Mouse (Mus musculus) neural tube, embryonic 11.5 days (tissue): ENCODE measurements around the gene Tmigd3. TPM values are rescaled to one million over a fixed set of nuclear protein-coding genes. Genes with fewer than 3 reads are reported as not detected.

Experiments used
- ATAC-seq: fragments of 200-750 bp; cut with Nextera tagmentation; 2 replicates; pipeline ENCODE4 v1.8.0; 2017; ENCODE audit warnings: moderate number of reproducible peaks, mild to moderate bottlenecking, moderate TSS enrichment, moderate library complexity; ENCODE audit not compliant: insufficient read depth, low FRiP score, low TSS enrichment
- DNase-seq: peaks from one replicate; pipeline ENCODE4 v3.0.0-alpha.2; 2015; ENCODE audit warnings: low spot score
- H3K27ac ChIP-seq: fragments of 300-500 bp; sonication (generic); 2 replicates; pipeline ENCODE4 v1.5.1; 2014; ENCODE audit warnings: low read depth, mild to moderate bottlenecking, low read length
- H3K27me3 ChIP-seq: fragments of 300-500 bp; sonication (generic); 2 replicates; pipeline ENCODE4 v1.6.1; 2014; ENCODE audit warnings: mild to moderate bottlenecking, low read length, mixed read lengths; ENCODE audit not compliant: control insufficient read depth, insufficient read depth
- H3K36me3 ChIP-seq: fragments of 300-500 bp; sonication (generic); 2 replicates; pipeline ENCODE4 v1.6.1; 2014; ENCODE audit warnings: mild to moderate bottlenecking, low read length, moderate library complexity, mixed read lengths; ENCODE audit not compliant: control insufficient read depth, insufficient read depth
- H3K4me1 ChIP-seq: fragments of 300-500 bp; sonication (generic); 2 replicates; pipeline ENCODE4 v1.6.1; 2014; ENCODE audit warnings: low read length, mixed read lengths; ENCODE audit not compliant: control insufficient read depth, insufficient read depth
- H3K4me2 ChIP-seq: fragments of 300-500 bp; sonication (generic); 2 replicates; pipeline ENCODE4 v1.6.1; 2014; ENCODE audit warnings: low read depth, mild to moderate bottlenecking, moderate library complexity
- H3K4me3 ChIP-seq: fragments of 300-500 bp; sonication (generic); 2 replicates; pipeline ENCODE4 v1.5.1; 2014; ENCODE audit warnings: low read depth, low read length
- H3K9ac ChIP-seq: fragments of 300-500 bp; sonication (generic); 2 replicates; pipeline ENCODE4 v1.6.1; 2014; ENCODE audit warnings: mild to moderate bottlenecking, low read length
- H3K9me3 ChIP-seq: fragments of 300-500 bp; sonication (generic); 2 replicates; pipeline ENCODE4 v1.6.1; 2016; ENCODE audit warnings: low read length; ENCODE audit not compliant: control insufficient read depth
- WGBS: fragments of 180-500 bp; shearing (Covaris S2); extraction: QIAGEN DNeasy Blood & Tissue Kit; methylation state at CpG from one replicate; pipeline ENCODE4 v1.1.7; 2014; 5-methylcytosine and 5-hydroxymethylcytosine counted together
- polyA plus RNA-seq: library from polyadenylated mRNA; unstranded; fragments of >200 nt; fragmentation: Nextera tagmentation; extraction: Ambion mirVana; gene quantifications from 2 replicates; pipeline ENCODE4 v1.2.1, GENCODE M21; 2014

The Tmigd3 gene
- polyA plus RNA-seq, 1 experiment from 2014 or later: not detected

DNA sequence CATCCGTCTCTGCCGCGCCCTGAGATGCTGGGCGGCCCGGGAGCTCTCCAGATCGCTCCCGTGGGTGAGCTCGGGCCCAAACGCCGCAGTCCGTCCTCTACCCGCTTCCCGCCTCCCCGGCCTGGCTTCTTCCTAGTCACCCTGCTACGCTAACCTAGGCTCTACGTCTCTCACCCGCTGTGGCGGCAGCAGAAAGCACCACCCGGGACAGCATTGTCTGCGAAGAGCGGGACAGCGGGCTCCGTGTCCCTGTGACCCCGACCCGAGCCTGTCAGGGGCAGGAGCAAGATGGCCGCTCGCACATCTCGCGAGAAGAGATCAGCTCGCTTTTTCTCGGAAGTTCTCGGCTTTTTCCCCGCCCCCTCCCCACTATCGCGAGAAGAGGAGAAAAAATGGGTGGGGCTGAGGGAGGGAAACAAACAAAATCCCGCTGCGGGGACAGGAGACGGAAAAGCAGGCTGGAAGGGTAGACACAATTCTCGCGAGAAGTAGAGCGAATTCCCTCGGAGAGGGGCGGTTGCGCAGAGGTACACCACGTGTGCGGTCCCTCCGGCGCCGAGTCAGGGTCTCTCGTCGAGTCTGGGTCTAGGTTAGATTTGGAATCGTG, 88.4 kb downstream of the Tmigd3 start, which contains the start of gene Wdr77:
Gene Wdr77, plus strand, starts transcription at position 396 of the 607 bp plus-strand sequence.
- peak within 1 kb of the TSS; percentile 94 for H3K9ac ChIP-seq
- DNase-seq (peak; percentile 99), ATAC-seq (peak; percentile 97)
- WGBS: under 1% methylated on average over 52 of the region's 52 CpGs
- H3K4me3 ChIP-seq: peak within 1 kb of the TSS; percentile 81
- H3K27ac ChIP-seq: peak within 1 kb of the TSS; percentile 92
- H3K4me1 ChIP-seq: peaks cover 12% of the 10 kb centered on the region; the same call in 1 of the 2 replicates
- H3K9me3 ChIP-seq: no peaks in the 10 kb centered on the region
- H3K36me3 ChIP-seq: peaks cover 4% of the 10 kb centered on the region
- peak within 1 kb of the TSS; percentile 71 for H3K4me2 ChIP-seq
- no peaks in the 10 kb centered on the region for H3K27me3 ChIP-seq

DNA sequence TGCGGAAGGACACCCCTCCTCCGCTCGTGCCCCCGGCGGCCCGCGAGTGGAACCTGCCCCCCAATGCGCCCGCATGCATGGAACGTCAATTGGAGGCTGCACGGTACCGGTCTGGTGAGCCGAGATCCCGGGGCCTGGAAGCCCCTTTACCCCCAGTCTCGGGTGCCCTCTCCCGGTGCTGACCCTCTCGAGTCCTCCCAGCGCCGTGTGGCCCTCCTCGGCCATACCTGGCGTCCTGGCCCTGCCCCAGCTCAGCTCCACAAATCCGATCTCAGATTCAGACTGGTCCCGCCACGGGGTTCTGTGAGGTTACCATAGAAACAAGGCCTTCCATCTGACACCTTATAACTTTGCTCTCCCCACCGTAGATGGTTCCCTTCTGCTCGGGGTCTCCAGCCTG, 88.9 kb downstream of the Tmigd3 start:
- ATAC-seq (peak; percentile 79), DNase-seq (no peak)
- Histone ChIP-seq H3K4me2 (peak overlapping the region; percentile 70), H3K27ac (0 out of 2 replicates have a peak overlapping the region, but pooled peaks have one; percentile 39), H3K27me3 (no peaks in the 10 kb centered on the region), H3K4me1 (peaks cover 12% of the 10 kb centered on the region; the same call in 1 of the 2 replicates), H3K9ac (peak overlapping the region; percentile 80), H3K36me3 (peaks cover 5% of the 10 kb centered on the region), H3K9me3 (no peaks in the 10 kb centered on the region), H3K4me3 (peak overlapping the region; percentile 81)
- under 1% methylated on average over 21 of the region's 26 CpGs for WGBS

DNA sequence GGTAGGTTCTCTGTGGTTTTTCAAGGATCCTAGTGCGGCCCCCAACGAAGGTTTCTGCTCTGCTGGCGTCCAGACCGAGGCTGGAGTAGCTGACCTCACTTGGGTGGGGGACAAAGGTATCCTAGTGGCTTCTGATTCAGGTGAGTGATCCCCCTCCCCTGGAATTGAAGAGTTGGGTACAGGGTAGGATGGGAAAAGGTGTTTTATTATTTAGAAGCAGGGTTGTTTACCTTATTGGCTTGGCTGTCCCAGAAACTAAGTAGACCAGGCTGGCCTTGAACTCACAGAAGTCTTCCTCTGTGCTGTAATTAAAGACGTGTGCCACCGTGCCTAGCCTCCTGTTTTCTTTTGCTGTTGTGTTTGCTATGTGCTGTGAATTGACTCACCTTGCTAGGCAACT, 89.3 kb downstream of the Tmigd3 start, which contains the start of gene Atp5f1:
Gene Atp5f1, minus strand, starts transcription at position 101 of the 400 bp plus-strand sequence.
- peaks cover 8% of the 10 kb centered on the region for H3K36me3 ChIP-seq
- peak within 1 kb of the TSS; percentile 81 for H3K4me3 ChIP-seq
- H3K4me1 ChIP-seq: peaks cover 12% of the 10 kb centered on the region; the same call in 1 of the 2 replicates
- H3K4me2 ChIP-seq: peak within 1 kb of the TSS; percentile 71
- 5% methylated on average over 6 of the region's 6 CpGs for WGBS
- ATAC-seq (no peak), DNase-seq (no peak)
- H3K9ac ChIP-seq: peak within 1 kb of the TSS; percentile 94
- peak within 1 kb of the TSS; percentile 92 for H3K27ac ChIP-seq
- no peaks in the 10 kb centered on the region for H3K9me3 ChIP-seq
- H3K27me3 ChIP-seq: no peaks in the 10 kb centered on the region

DNA sequence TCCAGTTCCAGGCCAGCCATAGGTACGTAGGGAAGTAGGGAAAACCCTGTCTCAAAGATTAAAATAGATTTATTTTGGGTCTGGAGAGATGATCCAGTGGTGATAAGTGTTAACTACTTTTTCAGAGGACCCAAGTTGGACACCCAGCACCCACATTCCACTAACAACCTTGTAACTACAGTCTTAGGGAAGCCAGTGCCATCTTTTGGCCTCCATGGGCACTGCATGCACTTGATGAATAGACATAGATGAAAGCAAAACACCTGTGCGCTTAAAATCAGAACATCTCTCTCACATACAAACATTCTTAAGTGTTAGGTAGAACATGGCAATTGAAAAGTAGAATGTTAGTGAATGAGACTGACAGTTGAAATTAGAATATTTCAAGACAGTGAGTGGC, 90.0 kb downstream of the Tmigd3 start:
- no peak overlapping the region for H3K9ac ChIP-seq
- WGBS: 96% methylated on average over 2 of the region's 2 CpGs
- DNase-seq (no peak), ATAC-seq (no peak)
- peaks cover 9% of the 10 kb centered on the region for H3K36me3 ChIP-seq
- H3K27ac ChIP-seq: no peak overlapping the region
- H3K4me2 ChIP-seq: peak overlapping the region; percentile 70
- no peaks in the 10 kb centered on the region for H3K9me3 ChIP-seq
- H3K27me3 ChIP-seq: no peaks in the 10 kb centered on the region
- peaks cover 12% of the 10 kb centered on the region; the same call in 1 of the 2 replicates for H3K4me1 ChIP-seq
- H3K4me3 ChIP-seq: peak overlapping the region; percentile 81; the same call in 1 of the 2 replicates

DNA sequence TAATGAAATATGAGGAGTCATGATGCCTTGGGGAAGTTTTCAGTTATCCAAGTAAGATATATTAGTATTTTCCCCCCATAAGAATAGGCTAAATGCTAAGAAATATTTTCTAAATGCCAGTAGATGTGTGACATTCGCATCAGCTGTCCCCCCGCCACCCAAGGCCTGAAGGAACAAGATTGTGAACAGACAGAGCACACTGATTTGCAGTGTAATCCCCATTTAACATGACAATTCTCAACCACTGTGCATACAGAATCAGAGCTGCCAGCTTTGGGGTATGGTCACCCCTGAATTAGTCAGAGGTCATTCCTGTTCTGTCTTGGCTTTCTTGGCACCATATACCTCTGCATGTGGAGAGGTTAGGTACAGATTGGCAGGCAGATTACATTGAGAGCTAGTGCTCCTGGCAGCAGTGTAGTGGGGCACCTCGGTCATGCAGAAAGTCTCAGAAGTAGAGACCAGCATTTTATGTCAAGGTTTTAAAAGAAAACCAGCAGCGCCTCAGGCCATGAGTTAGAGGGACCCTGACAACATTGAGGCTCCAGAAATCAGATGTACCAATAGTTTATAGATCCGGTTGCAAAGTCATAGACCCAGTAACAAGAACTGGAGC, 101.2 kb downstream of the Tmigd3 start:
- Histone ChIP-seq H3K27ac (no peak overlapping the region), H3K4me2 (no peak overlapping the region), H3K9me3 (no peaks in the 10 kb centered on the region), H3K36me3 (peaks cover 4% of the 10 kb centered on the region), H3K9ac (no peak overlapping the region), H3K4me3 (no peak overlapping the region), H3K4me1 (no peaks in the 10 kb centered on the region), H3K27me3 (no peaks in the 10 kb centered on the region)
- DNase-seq (no peak), ATAC-seq (no peak)
- 84% methylated on average over 5 of the region's 5 CpGs for WGBS

DNA sequence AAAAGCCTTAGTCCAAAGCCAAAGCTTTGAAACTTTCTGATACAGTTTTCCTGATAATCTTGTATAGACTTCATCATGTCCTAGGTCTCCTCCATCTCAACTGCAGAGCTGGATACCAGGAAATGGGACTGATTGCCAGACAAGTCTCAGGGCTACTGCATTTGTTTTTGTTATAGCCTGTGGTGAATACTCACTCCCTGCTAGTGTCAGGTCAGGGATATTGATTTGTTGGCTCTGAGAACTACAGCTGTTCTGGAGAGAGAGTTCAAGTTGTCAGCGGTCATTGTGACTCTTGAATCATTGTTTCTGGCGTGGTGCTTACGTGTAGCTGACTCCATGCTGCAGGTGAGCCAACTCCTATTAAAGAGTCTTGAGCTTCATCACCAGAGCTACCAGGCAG, 102.7 kb downstream of the Tmigd3 start, which contains the start of gene Ovgp1:
Gene Ovgp1, plus strand, starts transcription at position 301 of the 400 bp plus-strand sequence.
- Histone ChIP-seq H3K27me3 (no peaks in the 10 kb centered on the region), H3K9me3 (no peaks in the 10 kb centered on the region), H3K4me3 (no peak within 1 kb of the TSS), H3K4me1 (no peaks in the 10 kb centered on the region), H3K27ac (no peak within 1 kb of the TSS), H3K9ac (no peak within 1 kb of the TSS), H3K36me3 (no peaks in the 10 kb centered on the region; the same call in 1 of the 2 replicates), H3K4me2 (no peak within 1 kb of the TSS)
- DNase-seq (no peak), ATAC-seq (no peak)
- 80% methylated on average over 3 of the region's 3 CpGs for WGBS

Other genes with a start within 250 kb of the Tmigd3 start
- gene Ddx20, start 183.3 kb upstream of the Tmigd3 start, polyA plus RNA-seq: 43.3 and 45.9 TPM in 2 replicates
- gene Inka2, start 166.3 kb upstream of the Tmigd3 start, polyA plus RNA-seq: 1.0 and 1.8 TPM in 2 replicates
- gene Rap1a, start 69.6 kb upstream of the Tmigd3 start, polyA plus RNA-seq: 68.1 and 75.9 TPM in 2 replicates
- gene Adora3, start within 50 bp of the Tmigd3 start, polyA plus RNA-seq: 0.19 and 0.31 TPM in 2 replicates
- gene I830077J02Rik, start 61.8 kb downstream of the Tmigd3 start, polyA plus RNA-seq: 0.57 and 0.76 TPM in 2 replicates
- 131 and 132 TPM in 2 replicates for gene Wdr77, start 88.5 kb downstream of the Tmigd3 start, polyA plus RNA-seq
- 548 and 549 TPM in 2 replicates for gene Atp5f1, start 89.2 kb downstream of the Tmigd3 start, polyA plus RNA-seq
- gene Ovgp1, start 102.8 kb downstream of the Tmigd3 start, polyA plus RNA-seq: 2.0 and 3.2 TPM in 2 replicates
- not detected in 2 replicates for gene Pifo, start 143.7 kb downstream of the Tmigd3 start, polyA plus RNA-seq
- not detected in 2 replicates for gene Chil5, start 161.9 kb downstream of the Tmigd3 start, polyA plus RNA-seq
- gene Chia1, start 242.3 kb downstream of the Tmigd3 start, polyA plus RNA-seq: not detected in 2 replicates